Mouse (Mus musculus) ES-Bruce4 (cell line): ENCODE results near the gene Magi1.

Experiments used
- CTCF ChIP-seq: IDR thresholded peaks from one replicate; pipeline ENCODE4 v1.8.1; 2011; ENCODE audit warnings: low read depth, low read length
- EP300 ChIP-seq: IDR thresholded peaks from 2 replicates; pipeline ENCODE4 v1.6.1; 2011; ENCODE audit warnings: low read depth, low read length; ENCODE audit not compliant: insufficient read depth
- POLR2A ChIP-seq: IDR thresholded peaks from one replicate; pipeline ENCODE4 v1.8.1; 2011; ENCODE audit warnings: low read length; ENCODE audit not compliant: insufficient read depth

- TF ChIP-seq POLR2A (no peak), CTCF (no peak), EP300 (no peak)
Measured at GRCm38 (mm10) chr6:93733800-93734199, 549.9 kb downstream of the Magi1 start.
